Mouse (Mus musculus) megakaryocyte, embryonic 14.5 days (primary cell): Measurements from ENCODE around the gene Ldlrad3.

Source experiments
- FLI1 ChIP-seq: IDR thresholded peaks from 2 replicates; pipeline ENCODE4 v1.6.1; 2012; ENCODE audit warnings: low read length, inconsistent platforms, mixed read lengths
- GATA1 ChIP-seq: IDR thresholded peaks from 3 replicates; pipeline ENCODE4 v1.6.1; 2012; ENCODE audit warnings: mixed read lengths, low read length, inconsistent platforms, borderline replicate concordance

- TF ChIP-seq GATA1 (no peak), FLI1 (no peak)
These were observed 205.7 kb downstream of the Ldlrad3 start for GRCm38 (mm10) chr2:101980456-101980947.
